Mouse (Mus musculus): ENCODE data around the gene Fam208b. TPM values are rescaled to one million over a fixed set of nuclear protein-coding genes. Genes with fewer than 3 reads are reported as not detected.

The Fam208b gene
- polyA plus RNA-seq, 1 experiment, result 0.74 TPM

- no peak overlapping the region for H3K27ac ChIP-seq (ENCODE audit: insufficient read depth, low read depth, low read length)
- H3K36me3 ChIP-seq (ENCODE audit: control insufficient read depth, insufficient read depth, low read length), result peaks cover 5% of the 10 kb centered on the region; the same call in 1 of the 2 replicates
- no peaks in the 10 kb centered on the region for H3K27me3 ChIP-seq (ENCODE audit: control insufficient read depth, insufficient read depth, low read length)
- no peak overlapping the region for H3K4me3 ChIP-seq (ENCODE audit: low read depth, low read length)
- H3K4me1 ChIP-seq (ENCODE audit: control insufficient read depth, insufficient read depth, insufficient read length, low read length), result peaks cover 23% of the 10 kb centered on the region
- 45% methylated on average over 2 of the region's 2 CpGs for WGBS
- TF ChIP-seq CTCF (IDR thresholded peaks at IDR 0.05; ENCODE audit: extremely low read depth, insufficient read length, insufficient replicate concordance, low read depth, low read length) (no peak), POLR2A (IDR thresholded peaks at IDR 0.05; ENCODE audit: low read depth, low read length) (no peak)
These were observed 70.7 kb downstream of the Fam208b start for GRCm38 (mm10) chr13:3540166-3540565.

- WGBS, result 2% methylated on average over 15 of the region's 15 CpGs
- H3K36me3 ChIP-seq (ENCODE audit: control insufficient read depth, insufficient read depth, low read length), result peaks cover 5% of the 10 kb centered on the region; the same call in 1 of the 2 replicates
- peak overlapping the region; percentile 86 for H3K4me3 ChIP-seq (ENCODE audit: low read depth, low read length)
- TF ChIP-seq POLR2A (IDR thresholded peaks at IDR 0.05; ENCODE audit: low read depth, low read length) (no peak), CTCF (IDR thresholded peaks at IDR 0.05; ENCODE audit: extremely low read depth, insufficient read length, insufficient replicate concordance, low read depth, low read length) (no peak)
- no peaks in the 10 kb centered on the region for H3K27me3 ChIP-seq (ENCODE audit: control insufficient read depth, insufficient read depth, low read length)
- peak overlapping the region; percentile 98 for H3K27ac ChIP-seq (ENCODE audit: insufficient read depth, low read depth, low read length)
- H3K4me1 ChIP-seq (ENCODE audit: control insufficient read depth, insufficient read depth, insufficient read length, low read length), result peaks cover 18% of the 10 kb centered on the region
These were observed 71.8 kb downstream of the Fam208b start for GRCm38 (mm10) chr13:3538969-3539562.

- under 1% methylated on average over 58 of the region's 59 CpGs for WGBS
- Histone ChIP-seq H3K36me3 (ENCODE audit: control insufficient read depth, insufficient read depth, low read length) (0 out of 2 replicates have a peak, but pooled peaks cover 5% of the 10 kb centered on the region), H3K27ac (ENCODE audit: insufficient read depth, low read depth, low read length) (peak overlapping the region; percentile 98), H3K4me1 (ENCODE audit: control insufficient read depth, insufficient read depth, insufficient read length, low read length) (peaks cover 18% of the 10 kb centered on the region), H3K27me3 (ENCODE audit: control insufficient read depth, insufficient read depth, low read length) (no peaks in the 10 kb centered on the region), H3K4me3 (ENCODE audit: low read depth, low read length) (peak overlapping the region; percentile 86)
- TF ChIP-seq POLR2A (IDR thresholded peaks at IDR 0.05; ENCODE audit: low read depth, low read length), result peak; percentile 59
- TF ChIP-seq CTCF (IDR thresholded peaks at IDR 0.05; ENCODE audit: extremely low read depth, insufficient read length, insufficient replicate concordance, low read depth, low read length), result no peak
These were observed 72.5 kb downstream of the Fam208b start for GRCm38 (mm10) chr13:3538223-3538968.

GRCm38 (mm10) chr13:3537594-3538222 is 73.2 kb downstream of the Fam208b start, which contains the start of gene Gdi2:
Gene Gdi2 (plus strand): TSS chr13:3538063.
- Histone ChIP-seq H3K27me3 (ENCODE audit: control insufficient read depth, insufficient read depth, low read length) (no peaks in the 10 kb centered on the region), H3K4me3 (ENCODE audit: low read depth, low read length) (peak within 1 kb of the TSS; percentile 86), H3K4me1 (ENCODE audit: control insufficient read depth, insufficient read depth, insufficient read length, low read length) (peaks cover 18% of the 10 kb centered on the region), H3K27ac (ENCODE audit: insufficient read depth, low read depth, low read length) (peak within 1 kb of the TSS; percentile 98), H3K36me3 (ENCODE audit: control insufficient read depth, insufficient read depth, low read length) (0 out of 2 replicates have a peak, but pooled peaks cover 5% of the 10 kb centered on the region)
- WGBS, result under 1% methylated on average over 41 of the region's 47 CpGs
- TF ChIP-seq CTCF (IDR thresholded peaks at IDR 0.05; ENCODE audit: extremely low read depth, insufficient read length, insufficient replicate concordance, low read depth, low read length) (no peak), POLR2A (IDR thresholded peaks at IDR 0.05; ENCODE audit: low read depth, low read length) (peak; percentile 53)

GRCm38 (mm10) chr13:3534146-3534545 is 76.8 kb downstream of the Fam208b start:
- 93% methylated on average over 4 of the region's 4 CpGs for WGBS
- Histone ChIP-seq H3K4me1 (ENCODE audit: control insufficient read depth, insufficient read depth, insufficient read length, low read length) (peaks cover 13% of the 10 kb centered on the region; the same call in 1 of the 2 replicates), H3K4me3 (ENCODE audit: low read depth, low read length) (no peak overlapping the region), H3K36me3 (ENCODE audit: control insufficient read depth, insufficient read depth, low read length) (no peaks in the 10 kb centered on the region), H3K27ac (ENCODE audit: insufficient read depth, low read depth, low read length) (no peak overlapping the region), H3K27me3 (ENCODE audit: control insufficient read depth, insufficient read depth, low read length) (no peaks in the 10 kb centered on the region)
- no peak for TF ChIP-seq CTCF (IDR thresholded peaks at IDR 0.05; ENCODE audit: extremely low read depth, insufficient read length, insufficient replicate concordance, low read depth, low read length)
- TF ChIP-seq POLR2A (IDR thresholded peaks at IDR 0.05; ENCODE audit: low read depth, low read length), result no peak

- H3K4me1 ChIP-seq (ENCODE audit: control insufficient read depth, insufficient read depth, insufficient read length, low read length), result peaks cover 13% of the 10 kb centered on the region; the same call in 1 of the 2 replicates
- no peak overlapping the region for H3K4me3 ChIP-seq (ENCODE audit: low read depth, low read length)
- no peaks in the 10 kb centered on the region for H3K36me3 ChIP-seq (ENCODE audit: control insufficient read depth, insufficient read depth, low read length)
- H3K27ac ChIP-seq (ENCODE audit: insufficient read depth, low read depth, low read length), result no peak overlapping the region
- H3K27me3 ChIP-seq (ENCODE audit: control insufficient read depth, insufficient read depth, low read length), result no peaks in the 10 kb centered on the region
- TF ChIP-seq CTCF (IDR thresholded peaks at IDR 0.05; ENCODE audit: extremely low read depth, insufficient read length, insufficient replicate concordance, low read depth, low read length), result no peak
- WGBS, result 57% methylated on average over 4 of the region's 4 CpGs
These were observed 78.5 kb downstream of the Fam208b start for GRCm38 (mm10) chr13:3532451-3532850.
